Mouse (Mus musculus) G1E (cell line): ENCODE data around the gene Znrf1.

ENCODE experiments used
- CTCF ChIP-seq: IDR thresholded peaks from 2 replicates; pipeline ENCODE4 v1.5.1; 2012; ENCODE audit warnings: low read depth, low read length, inconsistent platforms, mixed read lengths
- GATA1 ChIP-seq: IDR thresholded peaks from 2 replicates; pipeline ENCODE4 v1.6.1; 2012; ENCODE audit warnings: borderline replicate concordance, low read length, inconsistent platforms, mixed read lengths
- GATA2 ChIP-seq: IDR thresholded peaks from 2 replicates; pipeline ENCODE4 v1.6.1; 2012; ENCODE audit warnings: low read depth, low read length, inconsistent platforms, borderline replicate concordance
- TAL1 ChIP-seq: conservative IDR thresholded peaks from 2 replicates; pipeline ENCODE4 v1.6.1; 2012; ENCODE audit warnings: low read depth, low read length, inconsistent platforms, mixed read lengths

- TF ChIP-seq GATA1 = no peak
- TF ChIP-seq CTCF = no peak
- peak; percentile 71 for TF ChIP-seq TAL1
- no peak for TF ChIP-seq GATA2
Observed at GRCm38 (mm10) chr8:111587545-111588094, 51.7 kb downstream of the Znrf1 start.
